Mouse (Mus musculus): ENCODE measurements at regions not wholly inside any gene's neighbourhood (a gene's known extent, or its start where the extent isn't known, plus 50 kb on each side); places are given as distances from the start of the nearest gene placed in this dataset.
A peak's percentile ranks its signal among the peaks of the same experiment; 100 is the strongest.

DNA sequence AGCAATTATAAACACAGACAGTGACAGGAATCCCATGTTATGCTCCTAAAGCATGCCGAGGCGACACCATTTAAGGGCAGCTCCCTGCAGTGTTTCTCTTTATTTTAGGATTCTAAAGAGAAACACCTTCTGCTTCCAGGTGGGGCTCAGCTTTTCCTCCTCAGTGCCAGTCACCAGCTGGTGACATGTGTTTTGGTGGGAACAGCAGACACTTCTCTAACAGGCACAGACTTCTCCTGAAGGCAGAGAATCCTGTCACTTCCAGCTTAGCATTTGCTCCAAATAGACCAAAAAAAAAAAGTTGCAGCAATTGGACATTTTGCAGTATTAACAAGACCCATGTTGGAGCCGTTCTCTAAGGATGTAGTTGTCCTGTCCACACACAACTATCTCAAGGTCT is 115.6 kb upstream of the Cdh6 start:
- no peak for DNase-seq (ENCODE audit: low spot score)

DNA sequence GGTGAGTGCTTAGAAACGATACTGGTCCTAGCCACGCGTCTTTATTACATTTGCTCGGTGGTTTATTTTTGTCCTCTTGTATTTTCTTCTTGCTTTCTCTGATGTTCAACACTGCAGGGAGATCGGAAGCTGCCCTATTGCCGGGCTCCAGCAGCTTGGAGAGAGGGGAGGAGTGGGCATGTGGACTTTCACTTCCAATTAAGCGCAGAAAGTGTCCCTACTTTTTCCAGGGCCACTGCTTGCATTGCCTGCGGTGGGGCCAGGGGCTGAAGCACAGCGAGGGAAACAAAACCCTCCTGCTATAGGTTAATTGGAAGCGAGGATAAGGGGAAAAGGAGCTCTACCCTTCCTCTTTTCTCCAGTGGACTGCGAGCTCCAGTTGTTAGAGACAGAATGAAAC is 114.4 kb upstream of the Cdh6 start:
- DNase-seq (ENCODE audit: low spot score) = no peak

DNA sequence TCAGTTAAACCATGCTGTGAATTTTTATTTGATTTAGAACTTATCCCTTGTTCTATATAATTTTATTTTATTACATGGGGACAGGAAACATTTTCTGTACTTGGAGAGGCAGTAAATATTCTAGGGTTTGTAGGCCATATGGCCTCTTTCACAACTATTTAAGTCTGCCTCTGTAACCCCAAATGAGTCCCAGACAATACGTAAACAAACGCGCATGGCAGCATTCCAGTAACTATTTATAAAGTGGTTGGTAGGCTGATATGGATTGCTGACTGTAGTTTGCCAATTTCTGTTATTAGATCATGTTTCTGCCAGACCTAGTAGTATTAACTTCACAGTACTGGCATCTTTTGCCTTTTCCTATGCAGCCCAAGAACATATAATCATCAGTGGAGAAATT is 111.9 kb upstream of the Cdh6 start:
- DNase-seq (ENCODE audit: low spot score) = peak; percentile 5

DNA sequence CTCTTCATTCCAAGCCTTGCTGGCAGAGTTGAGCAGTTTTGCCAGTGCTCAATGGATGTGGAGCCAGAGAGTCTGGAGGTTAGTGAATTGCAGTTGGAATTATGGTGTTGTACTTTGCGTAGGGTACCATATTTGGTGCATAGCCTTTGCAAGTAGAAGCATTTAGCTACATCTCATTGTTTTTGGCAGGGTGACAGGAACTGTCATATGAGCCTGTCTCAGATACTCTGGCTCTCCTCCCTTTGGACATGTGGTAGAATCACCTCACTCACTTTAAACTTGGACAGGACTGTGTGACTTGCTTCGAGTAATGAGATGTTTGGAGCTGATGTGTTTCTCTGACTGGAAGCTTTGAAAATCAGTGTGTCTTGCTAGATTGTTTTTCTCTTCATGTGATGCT is 110.7 kb upstream of the Cdh6 start:
- peak; percentile 16 for DNase-seq (ENCODE audit: low spot score)

DNA sequence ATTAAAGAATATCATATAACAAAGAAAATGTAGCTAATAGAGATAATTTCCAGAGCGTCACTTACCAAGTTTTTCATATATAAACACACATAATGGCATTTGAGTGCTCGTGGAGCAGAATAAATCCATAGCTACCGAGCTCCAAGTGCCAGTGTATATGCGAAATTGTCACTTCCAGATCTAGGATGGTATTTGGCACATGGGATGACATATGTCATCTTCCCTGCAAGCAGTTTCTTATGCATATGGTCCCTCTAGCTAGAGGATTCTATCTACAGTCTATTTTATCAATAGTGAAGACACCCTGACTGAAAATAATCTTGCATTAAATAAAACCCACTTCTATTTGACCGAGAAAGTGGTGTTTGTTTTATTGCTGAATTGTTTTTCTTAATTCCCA is 109.6 kb upstream of the Cdh6 start:
- no peak for DNase-seq (ENCODE audit: low spot score)

DNA sequence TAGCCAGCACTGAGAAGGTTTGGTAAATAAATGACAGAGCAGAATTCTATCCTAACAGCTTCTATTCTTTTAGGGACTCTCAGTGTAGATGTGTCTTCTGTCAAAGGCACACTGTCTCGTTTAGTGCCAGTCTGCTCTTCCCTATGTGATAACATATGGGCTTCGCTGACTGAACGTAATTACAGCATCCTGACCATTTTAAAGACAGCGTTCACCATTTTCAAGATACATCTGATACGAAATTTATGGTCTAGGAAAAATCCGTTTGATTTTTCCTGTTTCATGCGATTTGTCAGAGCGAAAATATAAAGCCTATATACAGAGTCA is 103.4 kb upstream of the Cdh6 start:
- no peak for DNase-seq (ENCODE audit: low spot score)

DNA sequence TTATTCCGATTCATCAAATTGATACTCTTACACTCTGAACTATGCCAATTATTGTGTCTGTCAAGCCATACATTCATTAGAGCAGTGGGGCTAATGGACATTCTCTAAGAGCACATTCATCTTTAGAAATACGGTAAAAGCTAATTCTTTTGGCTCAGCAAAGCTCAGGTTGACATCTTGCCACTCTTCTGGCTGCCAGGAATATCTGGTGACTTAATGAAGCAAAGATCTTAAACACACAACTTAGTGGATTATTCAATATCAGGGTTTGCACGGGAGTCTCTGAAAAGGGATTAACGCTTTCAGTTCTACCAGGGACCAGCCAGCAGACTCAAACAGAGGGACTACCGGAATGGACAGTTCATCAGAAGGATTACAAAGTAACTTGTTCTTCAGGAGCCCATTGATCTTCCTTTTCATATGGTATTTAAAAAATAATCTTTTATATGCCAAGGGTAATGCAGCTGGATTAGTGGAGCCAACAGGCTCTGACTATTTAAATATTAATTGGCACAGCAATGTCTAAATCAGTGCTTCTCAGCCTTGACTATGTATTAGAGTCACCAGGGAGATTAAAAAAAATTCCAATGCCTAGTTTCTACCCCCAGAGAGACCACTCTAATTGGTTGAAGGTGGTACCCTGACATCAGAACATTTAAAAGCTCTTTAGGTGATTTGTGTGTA is 102.9 kb upstream of the Cdh6 start:
- DNase-seq (ENCODE audit: low spot score) = no peak

DNA sequence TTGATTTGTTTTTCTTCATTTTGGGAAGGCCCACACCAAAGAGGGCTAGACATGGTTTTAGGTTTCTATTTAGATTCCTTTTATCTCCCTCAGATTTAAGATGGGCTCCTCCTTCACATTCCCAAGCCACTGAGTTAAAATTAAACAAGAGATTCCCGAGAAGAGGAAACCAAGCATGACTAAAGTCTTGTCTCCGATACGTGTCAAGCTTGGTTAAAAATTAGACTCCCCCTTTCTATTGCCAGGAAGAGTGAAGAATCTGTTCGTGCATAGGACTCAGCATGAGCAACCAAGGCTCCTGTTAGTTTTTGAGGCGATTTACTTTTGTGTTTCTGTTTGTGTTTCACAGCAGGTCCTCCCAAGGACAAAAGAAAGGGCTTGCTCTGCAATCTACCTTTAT is 101.9 kb upstream of the Cdh6 start:
- DNase-seq (ENCODE audit: low spot score) = no peak

DNA sequence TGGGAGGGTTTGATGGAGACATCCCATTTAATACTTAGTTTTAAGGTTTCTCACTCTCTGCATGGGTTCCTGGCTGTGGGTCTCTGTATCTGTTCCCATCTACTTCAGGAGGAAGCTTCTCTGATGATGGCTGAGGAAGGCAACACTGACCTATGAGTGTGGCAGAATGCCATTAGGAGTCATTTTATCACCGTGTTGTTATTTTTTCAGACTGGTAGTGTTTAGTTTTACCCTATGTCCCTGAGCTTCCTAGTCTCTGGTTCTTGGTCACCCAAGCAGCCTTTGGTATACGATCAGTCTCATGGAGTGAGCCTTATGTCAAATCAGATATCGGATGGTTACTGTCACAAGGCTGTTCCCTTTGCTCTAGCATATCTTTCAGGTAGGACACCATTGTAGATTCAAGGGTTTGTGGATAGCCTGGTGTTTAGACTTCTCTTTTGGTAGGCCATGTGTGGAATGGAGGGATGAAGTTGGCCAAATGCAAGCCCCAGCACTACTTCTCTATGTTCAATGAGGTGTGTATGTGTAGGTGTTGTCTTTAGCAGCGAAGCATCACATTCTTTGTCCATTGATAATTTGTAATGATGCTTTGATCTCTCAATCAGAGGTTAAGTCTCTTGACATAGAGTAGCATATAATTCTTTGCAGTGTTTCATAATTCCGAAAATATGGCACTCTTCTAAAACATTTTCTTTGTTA is 101.0 kb upstream of the Cdh6 start:
- DNase-seq (ENCODE audit: low spot score) = no peak

DNA sequence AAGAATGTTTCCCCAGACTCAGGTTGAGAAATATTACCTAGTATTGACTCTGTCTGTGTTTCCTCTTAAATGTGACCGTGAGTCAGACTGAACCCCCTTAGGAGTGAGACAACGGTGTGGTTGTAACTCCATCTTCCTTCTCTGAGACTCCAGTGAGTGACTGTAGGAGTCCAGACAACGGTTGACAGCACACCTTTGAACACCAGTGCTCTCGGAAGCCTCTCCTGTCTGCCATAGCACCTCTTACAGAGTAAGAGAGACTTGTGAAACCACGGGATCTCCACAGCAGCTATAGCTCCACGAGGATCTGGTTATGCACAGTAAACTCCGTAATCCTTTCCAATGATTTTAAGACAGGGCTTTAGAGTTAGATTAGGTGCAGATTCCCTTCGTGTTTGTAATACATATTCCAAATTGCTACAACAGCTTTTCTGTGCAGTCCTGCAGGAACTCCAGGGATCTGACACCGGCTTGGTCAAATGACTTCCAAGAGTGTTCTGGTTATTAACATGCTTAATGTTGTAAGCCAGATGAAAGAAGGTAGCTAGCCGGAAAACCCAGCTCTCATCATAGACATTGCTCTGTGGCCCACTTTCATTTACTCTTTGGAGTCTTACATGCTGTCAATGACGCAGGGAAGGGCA is 72.7 kb upstream of the Cdh6 start:
- DNase-seq (ENCODE audit: low spot score) = no peak

DNA sequence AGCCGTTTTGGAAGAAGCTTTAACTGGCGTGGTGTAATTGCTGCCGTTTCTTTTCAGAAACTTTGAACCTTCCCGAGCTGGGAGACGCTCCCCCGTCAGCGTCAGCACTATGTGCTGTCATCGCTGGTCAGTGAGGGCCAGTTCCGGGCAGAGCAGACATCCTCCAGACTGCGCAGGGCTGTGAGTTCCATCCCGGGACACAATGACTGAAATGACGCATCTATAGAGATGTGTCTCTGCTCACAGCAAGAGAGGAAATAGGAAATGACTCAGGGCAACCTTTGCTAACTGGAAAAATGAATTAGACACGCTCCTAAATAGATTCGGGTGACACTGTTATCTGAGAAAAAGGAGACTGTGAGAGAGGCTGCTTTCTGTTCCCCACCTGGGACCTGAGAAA is 70.8 kb upstream of the Cdh6 start:
- DNase-seq (ENCODE audit: low spot score) = no peak

DNA sequence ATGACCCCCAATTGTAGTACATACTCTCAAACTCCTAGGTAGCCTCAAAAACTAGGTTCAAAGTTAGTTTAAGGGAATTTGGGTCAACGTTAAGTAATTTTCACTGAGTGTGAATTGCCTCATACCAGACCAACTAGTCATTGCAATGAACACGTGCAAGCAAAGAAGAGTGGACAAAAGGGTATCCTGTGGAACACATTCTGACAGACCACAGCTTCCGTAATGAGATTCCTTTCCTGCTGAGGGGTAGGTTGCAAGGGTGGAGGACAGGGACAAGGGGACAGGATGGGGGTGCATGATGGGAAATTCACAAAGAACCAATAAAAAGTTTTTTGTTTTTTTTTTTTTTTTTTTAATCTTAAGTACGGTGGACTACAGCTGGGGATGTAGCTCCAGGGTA is 70.1 kb upstream of the Cdh6 start:
- no peak for DNase-seq (ENCODE audit: low spot score)

DNA sequence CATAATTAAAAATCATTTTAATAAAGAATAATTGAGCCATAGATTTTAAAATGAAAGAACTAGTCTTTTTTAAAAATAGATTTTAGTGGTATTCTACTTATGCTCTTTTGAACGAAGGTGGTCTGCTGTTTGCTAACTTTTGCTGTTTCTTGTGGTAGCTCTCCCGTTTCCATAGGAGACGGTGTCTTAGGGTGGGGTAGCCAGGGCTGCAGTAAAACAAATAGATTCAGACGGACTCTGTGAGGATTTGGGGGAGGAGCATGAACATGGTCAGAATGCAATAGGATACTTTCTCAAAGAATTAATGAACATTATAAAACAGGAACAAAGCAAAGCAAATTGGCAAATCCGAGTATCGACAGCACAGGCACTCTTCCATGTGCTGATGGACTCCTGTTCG is 67.5 kb upstream of the Cdh6 start:
- DNase-seq (ENCODE audit: low spot score) = no peak

DNA sequence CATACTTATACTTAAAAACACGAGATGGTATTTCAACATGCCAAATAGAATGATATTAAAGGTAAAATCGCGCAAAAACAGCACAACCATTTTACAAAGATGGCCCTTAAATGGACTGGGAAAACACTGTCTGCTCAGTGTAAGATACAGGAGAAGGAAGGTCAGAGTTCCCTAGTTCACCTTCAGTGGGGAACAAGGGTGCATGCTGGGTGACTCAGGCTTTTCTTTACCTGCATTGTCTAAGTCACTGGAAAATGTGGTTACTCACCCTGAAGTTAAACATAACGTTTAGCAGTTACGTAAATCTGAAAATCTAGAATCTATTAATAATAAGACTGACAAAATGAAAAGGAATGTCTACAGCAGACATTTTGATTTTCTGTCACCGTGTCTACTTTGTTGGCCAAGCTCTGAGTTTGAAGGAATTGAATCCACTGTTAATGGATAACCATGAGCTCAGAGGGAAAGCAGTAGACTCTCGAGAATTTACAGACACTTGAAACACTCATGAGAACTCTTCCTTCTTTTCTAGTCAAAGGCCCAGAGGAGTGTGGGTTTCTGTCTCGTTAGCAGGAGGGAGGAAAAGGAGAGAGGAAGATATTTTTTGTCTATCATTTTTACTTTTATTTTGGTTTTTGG is 63.5 kb upstream of the Cdh6 start:
- DNase-seq (ENCODE audit: low spot score) = no peak

DNA sequence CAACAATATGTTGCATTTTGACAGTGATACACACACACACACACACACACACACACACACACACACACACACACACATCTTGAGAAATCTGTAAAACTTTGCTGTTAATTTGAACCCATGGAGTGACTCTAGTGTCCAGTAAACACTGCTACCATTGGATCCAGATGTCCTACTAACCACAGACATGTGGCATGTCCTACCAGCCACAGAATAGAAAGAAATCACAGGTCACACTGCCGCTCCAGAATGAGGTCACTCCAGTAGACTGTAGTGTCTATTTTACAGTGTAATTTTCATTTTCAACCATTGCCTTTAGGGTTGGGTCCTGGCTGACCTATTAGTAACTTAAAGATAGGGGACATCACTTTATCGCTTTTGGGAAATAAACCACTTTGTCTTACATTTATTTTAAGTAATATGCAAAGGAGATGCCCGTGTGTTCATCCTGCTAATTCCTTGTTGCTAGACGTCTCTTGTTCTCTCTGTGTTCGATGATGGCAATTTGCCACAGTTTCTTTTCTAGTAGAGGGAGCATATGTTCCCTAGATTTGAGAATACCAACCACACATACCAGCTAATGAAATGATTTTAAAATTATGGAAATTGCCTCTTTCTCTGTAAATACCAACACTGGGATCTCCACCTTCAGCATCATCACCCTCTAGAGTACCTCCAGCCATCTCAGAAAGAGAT is 59.2 kb upstream of the Cdh6 start:
- DNase-seq (ENCODE audit: low spot score) = no peak

DNA sequence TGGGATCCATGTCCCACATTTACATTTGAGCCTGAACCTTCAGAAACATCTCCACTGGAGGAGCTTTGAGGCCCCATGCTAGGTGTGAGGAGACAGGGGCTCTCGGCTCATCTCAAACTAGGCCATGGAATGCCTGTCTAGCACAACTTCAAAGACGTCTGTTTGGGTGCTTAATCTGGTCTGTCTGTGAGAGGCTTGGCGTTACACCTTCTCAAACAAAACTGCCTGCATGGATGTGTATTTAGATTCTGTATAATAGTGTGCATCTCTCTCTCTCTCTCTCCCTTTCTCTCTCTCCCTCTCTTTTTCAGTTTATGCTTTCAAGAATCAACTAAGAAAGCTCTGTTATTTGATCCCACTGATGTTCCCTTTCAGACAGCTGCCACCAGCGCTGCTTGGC is 58.1 kb upstream of the Cdh6 start:
- DNase-seq (ENCODE audit: low spot score) = no peak

DNA sequence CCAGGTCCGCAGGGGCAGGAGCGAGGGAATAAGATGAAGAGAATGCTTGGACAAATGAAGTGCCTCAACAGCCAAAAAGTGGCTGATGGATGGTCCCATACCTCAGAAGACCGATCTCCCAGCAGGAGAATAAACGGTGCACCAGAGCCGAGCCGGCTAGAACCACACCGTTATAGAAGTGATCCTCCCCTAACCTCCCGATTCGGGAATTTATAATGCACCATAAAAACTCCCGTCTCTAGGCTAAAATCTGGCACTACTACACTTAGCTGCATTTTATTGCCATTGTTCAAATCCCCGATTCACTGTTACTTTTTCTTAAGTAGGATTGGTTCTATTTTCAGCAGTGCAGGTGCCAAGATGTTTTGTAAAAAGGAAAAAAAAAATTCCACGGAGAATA is 54.6 kb upstream of the Cdh6 start:
- no peak for DNase-seq (ENCODE audit: low spot score)

Data from adipocyte (in vitro differentiated cells).